Mouse (Mus musculus): ENCODE measurements around the gene Mrps18a.

DNA sequence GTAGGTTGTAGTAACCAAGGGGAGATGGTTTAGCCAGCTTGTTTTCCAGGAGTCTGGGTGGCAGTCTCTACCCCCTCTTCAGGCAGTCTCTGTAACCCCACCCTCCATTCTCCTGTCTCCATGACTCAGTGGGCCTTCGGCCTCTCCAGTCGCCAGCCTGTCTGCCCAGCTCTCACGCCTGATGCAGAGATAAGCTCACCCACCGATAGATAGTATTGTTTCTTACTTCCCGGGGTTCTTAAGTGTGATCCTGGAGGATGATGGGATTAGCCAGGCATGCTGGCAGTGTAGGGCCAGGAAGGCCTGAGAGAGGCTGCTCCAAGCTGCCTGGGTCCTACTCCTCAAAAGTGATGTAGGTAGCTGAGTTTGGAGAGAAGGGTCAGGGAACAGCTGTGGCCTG, 29.7 kb upstream of the Mrps18a start:
- no peak for TF ChIP-seq GATA1 (IDR thresholded peaks at IDR 0.05; ENCODE audit: low read length)
- no peak for TF ChIP-seq TAL1 (IDR thresholded peaks at IDR 0.05; ENCODE audit: low read length)
